Mouse (Mus musculus) forebrain, embryonic 11.5 days (tissue): Measurements from ENCODE around the gene Lsm4. TPM values are rescaled to one million over a fixed set of nuclear protein-coding genes. Genes with fewer than 3 reads are reported as not detected.

Experiments
- ATAC-seq: fragments of 200-750 bp; cut with Nextera tagmentation; replicated peaks from 2 replicates; pipeline ENCODE4 v1.8.0; 2017; ENCODE audit warnings: moderate TSS enrichment; ENCODE audit not compliant: low FRiP score
- DNase-seq: peaks from one replicate; pipeline ENCODE4 v3.0.0-alpha.2; 2017; ENCODE audit warnings: low spot score
- H3K27ac ChIP-seq: fragments of 300-500 bp; sonication (generic); 2 replicates; pipeline ENCODE4 v1.5.1; 2014; ENCODE audit warnings: low read depth, low read length
- H3K27me3 ChIP-seq: fragments of 300-500 bp; sonication (generic); 2 replicates; pipeline ENCODE4 v1.6.1; 2014; ENCODE audit warnings: mild to moderate bottlenecking, low read length, mixed read lengths; ENCODE audit not compliant: control insufficient read depth, insufficient read depth
- H3K36me3 ChIP-seq: fragments of 300-500 bp; sonication (generic); 2 replicates; pipeline ENCODE4 v1.6.1; 2014; ENCODE audit warnings: mild to moderate bottlenecking, low read length, moderate library complexity, mixed read lengths; ENCODE audit not compliant: control insufficient read depth, insufficient read depth
- H3K4me1 ChIP-seq: fragments of 300-500 bp; sonication (generic); replicated peaks from 2 replicates; pipeline ENCODE4 v1.6.1; 2014; ENCODE audit warnings: low read length, mixed read lengths; ENCODE audit not compliant: control insufficient read depth, insufficient read depth
- H3K4me2 ChIP-seq: fragments of 300-500 bp; sonication (generic); 2 replicates; pipeline ENCODE4 v1.6.1; 2014; ENCODE audit warnings: low read depth, mild to moderate bottlenecking, low read length, moderate library complexity, mixed read lengths; ENCODE audit not compliant: severe bottlenecking
- H3K4me3 ChIP-seq: fragments of 300-500 bp; sonication (generic); 2 replicates; pipeline ENCODE4 v1.5.1; 2014; ENCODE audit warnings: low read depth, low read length
- H3K9ac ChIP-seq: fragments of 300-500 bp; sonication (generic); 2 replicates; pipeline ENCODE4 v1.6.1; 2014; ENCODE audit warnings: low read length
- H3K9me3 ChIP-seq: fragments of 300-500 bp; sonication (generic); 2 replicates; pipeline ENCODE4 v1.6.1; 2016; ENCODE audit warnings: low read length, mixed read lengths; ENCODE audit not compliant: control insufficient read depth
- WGBS: fragments of 180-500 bp; shearing (Covaris S2); extraction: QIAGEN DNeasy Blood & Tissue Kit; methylation state at CpG from one replicate; pipeline ENCODE4 v1.1.7; 2014; 5-methylcytosine and 5-hydroxymethylcytosine counted together
- polyA plus RNA-seq: library from polyadenylated mRNA; unstranded; fragments of >200 nt; fragmentation: Nextera tagmentation; extraction: Ambion mirVana; gene quantifications from 2 replicates; pipeline ENCODE4 v1.2.1, GENCODE M21; 2014

Lsm4 gene
- polyA plus RNA-seq, 1 experiment from 2014 or later = 318 TPM

GRCm38 (mm10) chr8:70632346-70632892, 40.6 kb upstream of the Lsm4 start, which contains the start of gene Gdf15:
Gdf15 (minus strand) TSS chr8:70632456.
- Histone ChIP-seq H3K9ac (no peak within 1 kb of the TSS), H3K27ac (no peak within 1 kb of the TSS)

GRCm38 (mm10) chr8:70634066-70634465, 39.0 kb upstream of the Lsm4 start:
- no peak overlapping the region for H3K9ac ChIP-seq
- DNase-seq (no peak), ATAC-seq (no peak)
- no peaks in the 10 kb centered on the region for H3K36me3 ChIP-seq
- no peak overlapping the region for H3K4me2 ChIP-seq
- H3K4me3 ChIP-seq = no peak overlapping the region
- no peaks in the 10 kb centered on the region for H3K9me3 ChIP-seq
- peaks cover 12% of the 10 kb centered on the region for H3K27me3 ChIP-seq
- H3K27ac ChIP-seq = no peak overlapping the region
- 74% methylated on average over 6 of the region's 6 CpGs for WGBS
- peaks cover 10% of the 10 kb centered on the region for H3K4me1 ChIP-seq

More at GRCm38 (mm10) chr8:70632346-70632892, 40.6 kb upstream of the Lsm4 start, which contains the start of gene Gdf15:
- Histone ChIP-seq H3K27me3 (peaks cover 12% of the 10 kb centered on the region), H3K4me3 (no peak within 1 kb of the TSS), H3K9me3 (no peaks in the 10 kb centered on the region), H3K4me2 (no peak within 1 kb of the TSS), H3K36me3 (no peaks in the 10 kb centered on the region), H3K4me1 (peaks cover 10% of the 10 kb centered on the region)
- 74% methylated on average over 6 of the region's 6 CpGs for WGBS
- ATAC-seq (no peak), DNase-seq (no peak)

- peaks cover 12% of the 10 kb centered on the region for H3K27me3 ChIP-seq
- no peak for DNase-seq
- H3K36me3 ChIP-seq = no peaks in the 10 kb centered on the region
- H3K4me3 ChIP-seq = no peak overlapping the region
- no peak overlapping the region for H3K4me2 ChIP-seq
- no peak for ATAC-seq
- peaks cover 7% of the 10 kb centered on the region for H3K4me1 ChIP-seq
- no peaks in the 10 kb centered on the region for H3K9me3 ChIP-seq
- no peak overlapping the region for H3K9ac ChIP-seq
- WGBS = 83% methylated on average over 6 of the region's 6 CpGs
- no peak overlapping the region for H3K27ac ChIP-seq
Observed at GRCm38 (mm10) chr8:70635527-70635926, 37.5 kb upstream of the Lsm4 start.

- no peak overlapping the region for H3K27ac ChIP-seq
- ATAC-seq = no peak
Observed at GRCm38 (mm10) chr8:70636838-70637237, 36.2 kb upstream of the Lsm4 start.

GRCm38 (mm10) chr8:70638752-70639151, 34.3 kb upstream of the Lsm4 start:
- H3K9ac ChIP-seq = no peak overlapping the region
- H3K4me2 ChIP-seq = no peak overlapping the region
- no peaks in the 10 kb centered on the region for H3K9me3 ChIP-seq
- H3K36me3 ChIP-seq = no peaks in the 10 kb centered on the region
- ATAC-seq = no peak
- H3K4me3 ChIP-seq = no peak overlapping the region
- no peaks in the 10 kb centered on the region for H3K4me1 ChIP-seq
- 81% methylated on average over 9 of the region's 9 CpGs for WGBS
- no peaks in the 10 kb centered on the region for H3K27me3 ChIP-seq
- H3K27ac ChIP-seq = no peak overlapping the region
- no peak for DNase-seq

More at GRCm38 (mm10) chr8:70636838-70637237, 36.2 kb upstream of the Lsm4 start:
- peak overlapping the region; percentile 32; the same call in 1 of the 2 replicates for H3K9ac ChIP-seq
- WGBS = 66% methylated on average over 8 of the region's 8 CpGs
- no peaks in the 10 kb centered on the region for H3K36me3 ChIP-seq
- H3K9me3 ChIP-seq = no peaks in the 10 kb centered on the region
- H3K4me3 ChIP-seq = no peak overlapping the region
- no peak for DNase-seq
- no peaks in the 10 kb centered on the region for H3K4me1 ChIP-seq
- H3K4me2 ChIP-seq = no peak overlapping the region
- H3K27me3 ChIP-seq = peaks cover 2% of the 10 kb centered on the region; the same call in 1 of the 2 replicates

GRCm38 (mm10) chr8:70643019-70643418, 30.0 kb upstream of the Lsm4 start:
- H3K4me3 ChIP-seq = no peak overlapping the region
- H3K9me3 ChIP-seq = no peaks in the 10 kb centered on the region
- H3K36me3 ChIP-seq = no peaks in the 10 kb centered on the region
- DNase-seq (no peak), ATAC-seq (no peak)
- H3K4me1 ChIP-seq = no peaks in the 10 kb centered on the region
- H3K9ac ChIP-seq = no peak overlapping the region
- H3K4me2 ChIP-seq = no peak overlapping the region
- WGBS = 75% methylated on average over 3 of the region's 3 CpGs
- no peak overlapping the region for H3K27ac ChIP-seq
- H3K27me3 ChIP-seq = no peaks in the 10 kb centered on the region

- no peak overlapping the region for H3K27ac ChIP-seq
- no peaks in the 10 kb centered on the region; the same call in 1 of the 2 replicates for H3K36me3 ChIP-seq
- no peak overlapping the region for H3K4me2 ChIP-seq
- H3K4me1 ChIP-seq = no peaks in the 10 kb centered on the region
- no peak overlapping the region for H3K9ac ChIP-seq
- DNase-seq (no peak), ATAC-seq (no peak)
- no peaks in the 10 kb centered on the region for H3K9me3 ChIP-seq
- H3K4me3 ChIP-seq = no peak overlapping the region
- WGBS = 85% methylated on average over 2 of the region's 2 CpGs
- H3K27me3 ChIP-seq = no peaks in the 10 kb centered on the region
Observed at GRCm38 (mm10) chr8:70644065-70644464, 29.0 kb upstream of the Lsm4 start.

GRCm38 (mm10) chr8:70645501-70646224, 27.4 kb upstream of the Lsm4 start:
- ATAC-seq = no peak

More at GRCm38 (mm10) chr8:70645501-70646224, 27.4 kb upstream of the Lsm4 start:
- Histone ChIP-seq H3K27ac (no peak overlapping the region), H3K36me3 (peaks cover 5% of the 10 kb centered on the region; the same call in 1 of the 2 replicates), H3K4me2 (no peak overlapping the region), H3K4me1 (no peaks in the 10 kb centered on the region), H3K4me3 (no peak overlapping the region), H3K9me3 (no peaks in the 10 kb centered on the region), H3K27me3 (no peaks in the 10 kb centered on the region), H3K9ac (no peak overlapping the region)
- WGBS = 68% methylated on average over 17 of the region's 17 CpGs
- DNase-seq = no peak
